16 mouse cellular contexts compared by ENCODE assay signal in the genomic region with DNA sequence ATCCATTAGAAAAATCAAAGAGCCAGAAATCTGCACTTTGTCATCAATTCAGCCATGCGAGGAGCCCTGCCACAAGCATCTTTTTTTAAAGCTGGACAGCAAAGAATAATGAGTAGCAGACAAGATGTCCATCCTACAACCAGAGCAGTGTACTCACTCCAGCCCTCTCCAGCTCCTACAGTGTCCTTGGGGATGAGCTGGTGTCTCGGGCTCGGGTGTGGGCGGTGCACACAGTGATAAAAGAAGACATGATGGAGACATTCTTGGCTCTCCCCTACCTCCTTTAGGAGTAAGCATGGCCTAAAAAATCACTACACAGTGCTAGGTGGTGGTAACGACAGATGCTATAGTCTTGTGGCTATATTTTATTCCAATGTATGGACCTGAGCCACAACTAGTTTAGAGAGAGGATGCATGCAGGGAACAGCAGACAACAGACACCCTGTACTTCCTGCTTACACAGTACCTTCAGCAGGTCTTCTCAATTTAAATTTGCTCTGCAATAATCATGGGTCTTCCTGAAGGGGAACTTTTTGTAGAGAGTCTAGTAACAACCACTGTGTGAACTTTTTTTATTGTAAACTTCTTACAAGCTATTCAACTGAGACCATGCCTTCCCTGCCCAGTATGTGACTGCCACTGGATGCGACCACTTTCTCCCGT.
DNase-seq lines count a peak whose midpoint lies in the region; ATAC-seq lines count a peak whose summit lies in the region.
"Had no signal": no experiment of that assay in that cellular context is flagged by ENCODE, and none has a peak within 500 bp of the region (broad histone marks: within the 10 kb centered on the region; RNA-seq: fewer than 3 reads in every experiment).

No protein-coding gene starts in this region.

- WGBS in forebrain, embryonic 14.5 days = 75% methylated on average over 7 of the region's 7 CpGs
- WGBS in forebrain, embryonic 12.5 days = 85% methylated on average over 7 of the region's 7 CpGs
- 67% methylated on average over 7 of the region's 7 CpGs for WGBS in midbrain, embryonic 15.5 days
- 91% methylated on average over 7 of the region's 7 CpGs for WGBS in midbrain, embryonic 11.5 days

- H3K4me2 ChIP-seq in forebrain, embryonic 14.5 days (ENCODE audit: low read length) = no peak overlapping the region
- no peak overlapping the region for H3K4me2 ChIP-seq in forebrain, embryonic 12.5 days
- no peak overlapping the region for H3K4me2 ChIP-seq in midbrain, embryonic 15.5 days
- no peak overlapping the region for H3K4me2 ChIP-seq in midbrain, embryonic 11.5 days
- H3K4me2 ChIP-seq: liver, embryonic 15.5 days had no signal

- ATAC-seq in forebrain, embryonic 14.5 days = 0 out of 2 replicates have a peak, but pooled peaks have one; percentile 26
- no peak for ATAC-seq in forebrain, embryonic 12.5 days (ENCODE audit: low FRiP score)
- ATAC-seq in midbrain, embryonic 15.5 days (replicated peaks) = peak; percentile 51; the same call in 1 of the 2 replicates
- no peak for ATAC-seq in midbrain, embryonic 11.5 days (ENCODE audit: low FRiP score)

- no peaks in the 10 kb centered on the region for H3K27me3 ChIP-seq in forebrain, embryonic 14.5 days (replicated peaks; ENCODE audit: control insufficient read depth, insufficient read depth, low read length)
- H3K27me3 ChIP-seq in forebrain, embryonic 12.5 days = no peaks in the 10 kb centered on the region
- H3K27me3 ChIP-seq in midbrain, embryonic 15.5 days (replicated peaks) = no peaks in the 10 kb centered on the region
- H3K27me3 ChIP-seq in midbrain, embryonic 11.5 days (ENCODE audit: control insufficient read depth, insufficient read depth, low read length) = no peaks in the 10 kb centered on the region
- H3K27me3 ChIP-seq: CH12.LX; liver, embryonic 15.5 days; megakaryocyte, embryonic 14.5 days had no signal

- no peak for DNase-seq in forebrain, embryonic 14.5 days (ENCODE audit: low spot score)
- DNase-seq in midbrain, embryonic 11.5 days (ENCODE audit: low spot score, missing footprints) = no peak
- DNase-seq in frontal cortex, adult 2 months (ENCODE audit: extremely low spot score in 1 of 2, low spot score in 1 of 2) = peak; percentile 62 to 66
- DNase-seq in right cerebral cortex, postnatal 14 days = peak; percentile 32
- no peak for DNase-seq in urinary bladder, postnatal 36 days (ENCODE audit: low spot score in 2 of 2)
- no peak for DNase-seq in layer of hippocampus, adult 11-12 months (ENCODE audit: low spot score)
- DNase-seq: embryo, embryonic 11 days; heart, adult 2 months; heart, postnatal 36 days; kidney, adult 9 months; thymus, postnatal 14 days had no signal

- H3K4me1 ChIP-seq in forebrain, embryonic 14.5 days (ENCODE audit: control insufficient read depth, insufficient read depth, low read length) = peaks cover 3% of the 10 kb centered on the region
- H3K4me1 ChIP-seq in forebrain, embryonic 12.5 days = peaks cover 6% of the 10 kb centered on the region; the same call in 1 of the 2 replicates
- H3K4me1 ChIP-seq in midbrain, embryonic 15.5 days = peaks cover 22% of the 10 kb centered on the region; the same call in 1 of the 2 replicates
- no peaks in the 10 kb centered on the region for H3K4me1 ChIP-seq in midbrain, embryonic 11.5 days (ENCODE audit: control insufficient read depth, insufficient read depth, low read length)

- H3K27ac ChIP-seq in forebrain, embryonic 14.5 days (ENCODE audit: low read depth, low read length) = no peak overlapping the region
- H3K27ac ChIP-seq in forebrain, embryonic 12.5 days = no peak overlapping the region
- H3K27ac ChIP-seq in midbrain, embryonic 15.5 days = no peak overlapping the region
- H3K27ac ChIP-seq in midbrain, embryonic 11.5 days (ENCODE audit: low read depth, low read length) = no peak overlapping the region
- H3K27ac ChIP-seq: heart, adult 2 months; liver, embryonic 15.5 days had no signal

- H3K9me3 ChIP-seq in forebrain, embryonic 14.5 days (replicated peaks; ENCODE audit: control insufficient read depth, low read length) = no peaks in the 10 kb centered on the region
- H3K9me3 ChIP-seq in forebrain, embryonic 12.5 days = no peaks in the 10 kb centered on the region
- H3K9me3 ChIP-seq in midbrain, embryonic 15.5 days = no peaks in the 10 kb centered on the region
- H3K9me3 ChIP-seq in midbrain, embryonic 11.5 days (ENCODE audit: control insufficient read depth, low read length) = no peaks in the 10 kb centered on the region
- H3K9me3 ChIP-seq: liver, embryonic 15.5 days; megakaryocyte, embryonic 14.5 days had no signal

- no peak overlapping the region for H3K9ac ChIP-seq in forebrain, embryonic 14.5 days (ENCODE audit: low read length)
- no peak overlapping the region for H3K9ac ChIP-seq in forebrain, embryonic 12.5 days
- H3K9ac ChIP-seq in midbrain, embryonic 15.5 days = no peak overlapping the region
- no peak overlapping the region for H3K9ac ChIP-seq in midbrain, embryonic 11.5 days (ENCODE audit: low read length)
- H3K9ac ChIP-seq: liver, embryonic 15.5 days had no signal

- H3K4me3 ChIP-seq in forebrain, embryonic 14.5 days (ENCODE audit: low read depth, low read length) = no peak overlapping the region
- no peak overlapping the region for H3K4me3 ChIP-seq in forebrain, embryonic 12.5 days (replicated peaks)
- no peak overlapping the region for H3K4me3 ChIP-seq in midbrain, embryonic 15.5 days
- no peak overlapping the region for H3K4me3 ChIP-seq in midbrain, embryonic 11.5 days (ENCODE audit: low read depth, low read length)
- H3K4me3 ChIP-seq: heart, adult 2 months; liver, embryonic 15.5 days; megakaryocyte, embryonic 14.5 days had no signal

- H3K36me3 ChIP-seq in forebrain, embryonic 14.5 days (ENCODE audit: control insufficient read depth, insufficient read depth, low read length) = no peaks in the 10 kb centered on the region
- no peaks in the 10 kb centered on the region for H3K36me3 ChIP-seq in forebrain, embryonic 12.5 days (replicated peaks)
- H3K36me3 ChIP-seq in midbrain, embryonic 15.5 days (replicated peaks) = no peaks in the 10 kb centered on the region
- H3K36me3 ChIP-seq in midbrain, embryonic 11.5 days (ENCODE audit: control insufficient read depth, insufficient read depth, low read length) = no peaks in the 10 kb centered on the region
- H3K36me3 ChIP-seq: liver, embryonic 15.5 days had no signal

Comparison
In these comparisons a context has a peak if more than half of its experiments do, and no peak if none do; other contexts are left out.
1. ATAC-seq: peak in forebrain, embryonic 14.5 days (single experiment) and midbrain, embryonic 15.5 days (single experiment); none in forebrain, embryonic 12.5 days (single experiment) and midbrain, embryonic 11.5 days (single experiment).
2. DNase-seq: peak in frontal cortex, adult 2 months (2 of 2) and right cerebral cortex, postnatal 14 days (single experiment); none in forebrain, embryonic 14.5 days (single experiment), midbrain, embryonic 11.5 days (single experiment), urinary bladder, postnatal 36 days (0 of 2) and layer of hippocampus, adult 11-12 months (single experiment).